Mouse (Mus musculus): ENCODE data around the gene Cdc14a.

Cdc14a gene

GRCm38 (mm10) chr3:116423353-116424159, at the start of gene Cdc14a:
Gene Cdc14a, minus strand, starts transcription at chr3:116424032.
- no peak for DNase-seq (ENCODE audit: low read depth, low spot score)

GRCm38 (mm10) chr3:116465709-116466108, 41.9 kb upstream of the Cdc14a start:
- no peak for DNase-seq (ENCODE audit: low read depth, low spot score)

GRCm38 (mm10) chr3:116464318-116464717, 40.5 kb upstream of the Cdc14a start:
- no peak for DNase-seq (ENCODE audit: low read depth, low spot score)

- no peak for DNase-seq (ENCODE audit: low read depth, low spot score)
Observed at GRCm38 (mm10) chr3:116461053-116461452, 37.2 kb upstream of the Cdc14a start.

- no peak for DNase-seq (ENCODE audit: low read depth, low spot score)
Observed at GRCm38 (mm10) chr3:116454529-116454928, 30.7 kb upstream of the Cdc14a start.

- DNase-seq (ENCODE audit: low read depth, low spot score) = no peak
Observed at GRCm38 (mm10) chr3:116450741-116451140, 26.9 kb upstream of the Cdc14a start.

GRCm38 (mm10) chr3:116444327-116444726, 20.5 kb upstream of the Cdc14a start:
- no peak for DNase-seq (ENCODE audit: low read depth, low spot score)

GRCm38 (mm10) chr3:116442788-116443187, 19.0 kb upstream of the Cdc14a start:
- no peak for DNase-seq (ENCODE audit: low read depth, low spot score)

GRCm38 (mm10) chr3:116441518-116442205, 17.8 kb upstream of the Cdc14a start:
- no peak for DNase-seq (ENCODE audit: low read depth, low spot score)

GRCm38 (mm10) chr3:116440066-116440997, 16.5 kb upstream of the Cdc14a start:
- no peak for DNase-seq (ENCODE audit: low read depth, low spot score)

GRCm38 (mm10) chr3:116436811-116437601, 13.2 kb upstream of the Cdc14a start:
- DNase-seq (ENCODE audit: low read depth, low spot score) = no peak

GRCm38 (mm10) chr3:116436113-116436512, 12.3 kb upstream of the Cdc14a start:
- no peak for DNase-seq (ENCODE audit: low read depth, low spot score)

GRCm38 (mm10) chr3:116434757-116435156, 10.9 kb upstream of the Cdc14a start:
- no peak for DNase-seq (ENCODE audit: low read depth, low spot score)

GRCm38 (mm10) chr3:116425901-116426300, 2.1 kb upstream of the Cdc14a start:
- DNase-seq (ENCODE audit: low read depth, low spot score) = no peak

GRCm38 (mm10) chr3:116424973-116425284, 1.1 kb upstream of the Cdc14a start:
- DNase-seq (ENCODE audit: low read depth, low spot score) = peak; percentile 65

GRCm38 (mm10) chr3:116424160-116424972, 534 bp upstream of the Cdc14a start:
- no peak for DNase-seq (ENCODE audit: low read depth, low spot score)

GRCm38 (mm10) chr3:116422795-116423352, 958 bp downstream of the Cdc14a start:
- no peak for DNase-seq (ENCODE audit: low read depth, low spot score)

GRCm38 (mm10) chr3:116422074-116422473, 1.8 kb downstream of the Cdc14a start:
- DNase-seq (ENCODE audit: low read depth, low spot score) = no peak

- DNase-seq (ENCODE audit: low read depth, low spot score) = no peak
Observed at GRCm38 (mm10) chr3:116421121-116421520, 2.7 kb downstream of the Cdc14a start.

GRCm38 (mm10) chr3:116419791-116420190, 4.0 kb downstream of the Cdc14a start:
- DNase-seq (ENCODE audit: low read depth, low spot score) = no peak
